Mouse (Mus musculus): ENCODE measurements around the gene Asb4.

GRCm38 (mm10) chr6:5361987-5362386 lies 21.2 kb upstream of the Asb4 start:
- no peak for TF ChIP-seq CTCF (IDR thresholded peaks at IDR 0.05; ENCODE audit: low read depth)
- TF ChIP-seq EP300 (IDR thresholded peaks at IDR 0.05; ENCODE audit: low read depth) = no peak

All from liver, postnatal 0 days (tissue).